Mouse (Mus musculus): ENCODE results near the gene Glis1. TPM values are rescaled to one million over a fixed set of nuclear protein-coding genes. Genes with fewer than 3 reads are reported as not detected.

Glis1 gene
- polyA plus RNA-seq, 1 experiment from 2014 or later, result 5.1 TPM

DNA sequence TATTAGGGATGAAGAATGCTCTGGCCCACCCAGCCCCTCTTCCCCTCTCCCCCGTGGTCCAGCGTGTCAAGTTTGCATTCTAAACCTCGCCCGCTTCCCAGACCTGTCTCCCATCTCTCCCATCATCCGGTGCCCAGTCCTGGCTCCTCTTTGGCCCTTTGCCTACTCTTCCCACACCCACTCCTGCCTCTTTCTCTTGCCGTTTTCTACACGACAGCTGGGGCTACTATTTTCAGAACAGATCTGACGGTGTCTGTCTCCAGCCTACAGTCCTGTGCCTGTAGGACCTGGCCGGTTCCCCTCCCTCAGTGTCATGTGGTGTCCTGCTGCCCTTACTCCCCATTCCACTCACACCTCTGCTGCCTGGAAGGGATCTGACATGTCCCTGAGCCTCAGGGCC is 7.8 kb upstream of the Glis1 start:
- H3K9me3 ChIP-seq (ENCODE audit: low read length), result no peaks in the 10 kb centered on the region
- no peaks in the 10 kb centered on the region for H3K4me1 ChIP-seq (ENCODE audit: insufficient read depth, low read length)
- H3K4me3 ChIP-seq (ENCODE audit: low read length), result no peak overlapping the region
- ATAC-seq (ENCODE audit: low FRiP score, low TSS enrichment), result no peak
- H3K36me3 ChIP-seq (ENCODE audit: insufficient read depth, low read length), result no peaks in the 10 kb centered on the region
- no peak overlapping the region for H3K4me2 ChIP-seq (replicated peaks; ENCODE audit: low read depth, low read length)
- 78% methylated on average over 9 of the region's 9 CpGs for WGBS
- H3K27ac ChIP-seq (ENCODE audit: low read length), result no peak overlapping the region
- H3K27me3 ChIP-seq (ENCODE audit: insufficient read depth, low read length), result no peaks in the 10 kb centered on the region
- no peak overlapping the region for H3K9ac ChIP-seq (replicated peaks; ENCODE audit: low read length)

DNA sequence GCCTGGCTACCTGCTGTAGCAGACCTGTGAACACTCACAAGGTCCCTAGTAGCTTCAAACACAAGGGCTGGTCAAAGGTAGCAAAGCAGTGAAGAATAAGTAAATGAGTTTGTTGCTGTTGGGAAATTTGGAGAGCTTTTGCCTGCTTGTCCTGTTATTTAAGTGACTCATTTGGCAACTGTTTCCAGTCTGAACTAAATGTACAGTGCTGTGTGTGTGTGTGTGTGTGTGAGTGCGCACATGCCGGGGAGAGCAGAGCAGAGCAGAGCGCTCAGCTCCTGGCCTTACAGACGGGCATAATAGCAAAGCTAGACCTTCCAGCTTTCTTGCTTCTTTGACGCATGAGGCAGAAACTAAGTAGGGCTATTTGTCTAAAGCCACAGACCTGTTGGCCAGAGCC is 1.7 kb upstream of the Glis1 start:
- H3K9me3 ChIP-seq (ENCODE audit: low read length), result no peaks in the 10 kb centered on the region
- H3K4me2 ChIP-seq (replicated peaks; ENCODE audit: low read depth, low read length), result no peak overlapping the region
- ATAC-seq (ENCODE audit: low FRiP score, low TSS enrichment), result no peak
- peaks cover 47% of the 10 kb centered on the region for H3K27me3 ChIP-seq (ENCODE audit: insufficient read depth, low read length)
- 86% methylated on average over 5 of the region's 5 CpGs for WGBS
- H3K4me1 ChIP-seq (ENCODE audit: insufficient read depth, low read length), result peaks cover 16% of the 10 kb centered on the region
- no peak overlapping the region for H3K9ac ChIP-seq (replicated peaks; ENCODE audit: low read length)
- H3K27ac ChIP-seq (ENCODE audit: low read length), result no peak overlapping the region
- no peaks in the 10 kb centered on the region for H3K36me3 ChIP-seq (ENCODE audit: insufficient read depth, low read length)
- no peak overlapping the region for H3K4me3 ChIP-seq (ENCODE audit: low read length)

- Histone ChIP-seq H3K27ac (ENCODE audit: low read length) (no peak overlapping the region), H3K36me3 (ENCODE audit: insufficient read depth, low read length) (no peaks in the 10 kb centered on the region), H3K27me3 (ENCODE audit: insufficient read depth, low read length) (peaks cover 59% of the 10 kb centered on the region), H3K9me3 (ENCODE audit: low read length) (no peaks in the 10 kb centered on the region), H3K4me3 (ENCODE audit: low read length) (peak overlapping the region; percentile 65), H3K9ac (replicated peaks; ENCODE audit: low read length) (peak overlapping the region; percentile 60), H3K4me1 (ENCODE audit: insufficient read depth, low read length) (peaks cover 21% of the 10 kb centered on the region), H3K4me2 (replicated peaks; ENCODE audit: low read depth, low read length) (peak overlapping the region; percentile 96)
- ATAC-seq (ENCODE audit: low FRiP score, low TSS enrichment), result no peak
- WGBS, result 6% methylated on average over 15 of the region's 15 CpGs
These were observed 414 bp upstream of the Glis1 start for GRCm38 (mm10) chr4:107433998-107434355.

- H3K9me3 ChIP-seq (ENCODE audit: low read length), result no peaks in the 10 kb centered on the region
- H3K27me3 ChIP-seq (ENCODE audit: insufficient read depth, low read length), result peaks cover 66% of the 10 kb centered on the region
- H3K4me1 ChIP-seq (ENCODE audit: insufficient read depth, low read length), result peaks cover 26% of the 10 kb centered on the region
- H3K4me3 ChIP-seq (ENCODE audit: low read length), result peak overlapping the region; percentile 65
- ATAC-seq (ENCODE audit: low FRiP score, low TSS enrichment), result no peak; the same call in 1 of the 2 replicates
- 2% methylated on average over 47 of the region's 47 CpGs for WGBS
- H3K9ac ChIP-seq (replicated peaks; ENCODE audit: low read length), result peak overlapping the region; percentile 60
- no peak overlapping the region for H3K27ac ChIP-seq (ENCODE audit: low read length)
- peak overlapping the region; percentile 96 for H3K4me2 ChIP-seq (replicated peaks; ENCODE audit: low read depth, low read length)
- H3K36me3 ChIP-seq (ENCODE audit: insufficient read depth, low read length), result no peaks in the 10 kb centered on the region
These were observed 1.0 kb downstream of the Glis1 start for GRCm38 (mm10) chr4:107435238-107435946.

- H3K4me1 ChIP-seq (ENCODE audit: insufficient read depth, low read length), result peaks cover 35% of the 10 kb centered on the region
- H3K4me3 ChIP-seq (ENCODE audit: low read length), result no peak overlapping the region
- peaks cover 76% of the 10 kb centered on the region for H3K27me3 ChIP-seq (ENCODE audit: insufficient read depth, low read length)
- no peaks in the 10 kb centered on the region for H3K9me3 ChIP-seq (ENCODE audit: low read length)
- no peak overlapping the region for H3K4me2 ChIP-seq (replicated peaks; ENCODE audit: low read depth, low read length)
- no peak overlapping the region for H3K9ac ChIP-seq (replicated peaks; ENCODE audit: low read length)
- ATAC-seq (ENCODE audit: low FRiP score, low TSS enrichment), result no peak
- no peak overlapping the region for H3K27ac ChIP-seq (ENCODE audit: low read length)
- no peaks in the 10 kb centered on the region for H3K36me3 ChIP-seq (ENCODE audit: insufficient read depth, low read length)
- 73% methylated on average over 7 of the region's 7 CpGs for WGBS
These were observed 2.1 kb downstream of the Glis1 start for GRCm38 (mm10) chr4:107436476-107436875.

DNA sequence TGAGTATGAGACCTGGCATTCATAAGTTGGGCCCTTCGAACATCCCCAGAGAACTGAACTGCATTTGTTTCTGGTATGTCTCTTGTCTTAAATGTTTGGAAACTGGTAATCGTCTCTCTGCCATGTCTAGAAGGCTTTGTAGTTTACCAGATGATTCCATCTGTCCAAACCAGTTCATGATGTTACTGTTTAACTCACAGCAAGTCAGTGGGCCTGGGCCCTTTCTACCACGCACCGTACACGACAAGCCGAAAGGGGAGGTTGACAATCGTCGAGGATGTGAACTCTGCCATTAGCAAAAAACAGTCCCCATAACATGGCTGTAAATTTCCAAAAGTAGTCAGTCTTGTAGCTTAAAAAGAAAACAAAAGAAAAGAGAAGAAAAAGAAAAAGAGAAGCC is 4.3 kb downstream of the Glis1 start:
- H3K4me3 ChIP-seq (ENCODE audit: low read length), result no peak overlapping the region
- no peak overlapping the region for H3K9ac ChIP-seq (replicated peaks; ENCODE audit: low read length)
- H3K27me3 ChIP-seq (ENCODE audit: insufficient read depth, low read length), result peaks cover 68% of the 10 kb centered on the region
- no peak overlapping the region for H3K4me2 ChIP-seq (replicated peaks; ENCODE audit: low read depth, low read length)
- H3K9me3 ChIP-seq (ENCODE audit: low read length), result no peaks in the 10 kb centered on the region
- no peak overlapping the region for H3K27ac ChIP-seq (ENCODE audit: low read length)
- H3K4me1 ChIP-seq (ENCODE audit: insufficient read depth, low read length), result peaks cover 53% of the 10 kb centered on the region
- ATAC-seq (ENCODE audit: low FRiP score, low TSS enrichment), result no peak
- WGBS, result 67% methylated on average over 8 of the region's 8 CpGs
- H3K36me3 ChIP-seq (ENCODE audit: insufficient read depth, low read length), result no peaks in the 10 kb centered on the region

DNA sequence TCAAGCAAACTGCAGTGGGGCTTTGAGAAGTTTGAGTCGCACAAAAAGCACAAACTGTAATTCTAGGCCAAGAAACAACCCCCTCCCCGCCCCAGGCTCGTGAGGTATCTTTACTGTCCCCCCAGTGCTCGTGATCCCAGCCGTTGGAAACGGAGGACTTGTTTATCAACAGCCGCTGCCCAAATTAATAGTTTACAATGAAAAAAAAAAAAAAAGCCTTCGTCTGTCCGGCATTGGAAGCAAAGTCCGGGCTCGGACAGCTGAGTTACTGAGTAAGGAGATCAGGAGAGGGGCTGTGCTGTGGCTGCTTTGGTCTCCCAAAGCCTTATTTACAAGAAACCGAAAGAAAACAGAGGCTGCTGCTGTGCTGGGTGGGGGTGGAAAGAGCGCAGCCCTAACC is 5.9 kb downstream of the Glis1 start:
- H3K9ac ChIP-seq (replicated peaks; ENCODE audit: low read length), result peak overlapping the region; percentile 44
- no peak for ATAC-seq (ENCODE audit: low FRiP score, low TSS enrichment)
- 18% methylated on average over 13 of the region's 13 CpGs for WGBS
- H3K9me3 ChIP-seq (ENCODE audit: low read length), result 0 out of 2 replicates have a peak, but pooled peaks cover 3% of the 10 kb centered on the region
- H3K27ac ChIP-seq (ENCODE audit: low read length), result 0 out of 2 replicates have a peak overlapping the region, but pooled peaks have one; percentile 22
- H3K27me3 ChIP-seq (ENCODE audit: insufficient read depth, low read length), result peaks cover 55% of the 10 kb centered on the region
- peak overlapping the region; percentile 9; the same call in 1 of the 2 replicates for H3K4me3 ChIP-seq (ENCODE audit: low read length)
- peaks cover 42% of the 10 kb centered on the region for H3K4me1 ChIP-seq (ENCODE audit: insufficient read depth, low read length)
- H3K36me3 ChIP-seq (ENCODE audit: insufficient read depth, low read length), result no peaks in the 10 kb centered on the region
- peak overlapping the region; percentile 28 for H3K4me2 ChIP-seq (replicated peaks; ENCODE audit: low read depth, low read length)

DNA sequence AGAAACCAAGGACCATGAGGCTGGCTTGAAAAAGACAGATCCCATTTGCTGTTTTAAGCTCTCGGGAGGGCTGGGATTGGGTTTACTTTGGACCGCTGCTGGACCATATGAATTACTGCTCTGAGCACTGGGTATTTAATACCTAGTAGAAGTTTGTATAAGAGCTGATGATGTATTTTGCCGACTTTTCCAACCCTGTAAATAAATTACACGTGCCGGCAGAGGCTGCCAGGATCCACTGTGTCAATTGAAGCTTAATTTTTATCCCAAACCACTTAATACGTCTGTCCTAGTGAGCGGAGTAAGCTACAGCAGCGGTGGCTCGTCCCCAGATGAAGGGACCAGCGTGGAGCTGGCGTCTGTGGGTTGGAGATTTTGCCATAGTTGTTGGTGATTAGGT is 7.9 kb downstream of the Glis1 start:
- peaks cover 38% of the 10 kb centered on the region for H3K4me1 ChIP-seq (ENCODE audit: insufficient read depth, low read length)
- H3K27ac ChIP-seq (ENCODE audit: low read length), result peak overlapping the region; percentile 53
- H3K9me3 ChIP-seq (ENCODE audit: low read length), result 0 out of 2 replicates have a peak, but pooled peaks cover 3% of the 10 kb centered on the region
- 27% methylated on average over 11 of the region's 11 CpGs for WGBS
- H3K27me3 ChIP-seq (ENCODE audit: insufficient read depth, low read length), result peaks cover 37% of the 10 kb centered on the region
- H3K36me3 ChIP-seq (ENCODE audit: insufficient read depth, low read length), result no peaks in the 10 kb centered on the region
- peak; percentile 50; the same call in 1 of the 2 replicates for ATAC-seq (ENCODE audit: low FRiP score, low TSS enrichment)
- H3K9ac ChIP-seq (replicated peaks; ENCODE audit: low read length), result no peak overlapping the region
- peak overlapping the region; percentile 18 for H3K4me3 ChIP-seq (ENCODE audit: low read length)
- peak overlapping the region; percentile 43 for H3K4me2 ChIP-seq (replicated peaks; ENCODE audit: low read depth, low read length)

GRCm38 (mm10) chr4:107442891-107443483 is 8.6 kb downstream of the Glis1 start:
- peak overlapping the region; percentile 53 for H3K27ac ChIP-seq (ENCODE audit: low read length)
- H3K4me3 ChIP-seq (ENCODE audit: low read length), result peak overlapping the region; percentile 18; the same call in 1 of the 2 replicates
- 0 out of 2 replicates have a peak, but pooled peaks cover 3% of the 10 kb centered on the region for H3K9me3 ChIP-seq (ENCODE audit: low read length)
- peak overlapping the region; percentile 43 for H3K4me2 ChIP-seq (replicated peaks; ENCODE audit: low read depth, low read length)
- H3K27me3 ChIP-seq (ENCODE audit: insufficient read depth, low read length), result peaks cover 35% of the 10 kb centered on the region
- H3K4me1 ChIP-seq (ENCODE audit: insufficient read depth, low read length), result peaks cover 38% of the 10 kb centered on the region
- H3K9ac ChIP-seq (replicated peaks; ENCODE audit: low read length), result no peak overlapping the region
- H3K36me3 ChIP-seq (ENCODE audit: insufficient read depth, low read length), result no peaks in the 10 kb centered on the region
- no peak for ATAC-seq (ENCODE audit: low FRiP score, low TSS enrichment)
- 22% methylated on average over 16 of the region's 16 CpGs for WGBS

DNA sequence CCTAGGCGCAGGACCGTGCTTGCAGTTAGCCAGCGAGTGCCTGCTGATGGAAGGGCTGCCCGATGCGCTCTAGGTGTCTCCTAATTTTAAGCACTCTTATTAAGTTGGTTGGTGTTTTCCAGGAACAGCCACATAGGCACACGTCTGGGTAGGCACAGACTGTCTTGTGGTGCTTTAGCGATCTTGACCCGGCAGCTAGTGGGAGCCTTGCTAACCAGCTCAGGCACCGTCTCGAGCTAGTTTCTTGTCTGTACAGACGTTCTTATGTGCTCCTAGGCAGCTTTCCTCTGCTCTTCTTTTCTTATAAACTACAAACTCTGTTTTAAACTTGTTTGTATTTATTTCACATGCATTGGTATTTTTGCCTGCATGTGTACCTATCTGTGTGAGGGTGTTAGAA is 9.2 kb downstream of the Glis1 start:
- H3K27me3 ChIP-seq (ENCODE audit: insufficient read depth, low read length), result peaks cover 31% of the 10 kb centered on the region
- no peak overlapping the region for H3K27ac ChIP-seq (ENCODE audit: low read length)
- H3K4me1 ChIP-seq (ENCODE audit: insufficient read depth, low read length), result peaks cover 36% of the 10 kb centered on the region
- no peaks in the 10 kb centered on the region for H3K36me3 ChIP-seq (ENCODE audit: insufficient read depth, low read length)
- no peak for ATAC-seq (ENCODE audit: low FRiP score, low TSS enrichment)
- no peak overlapping the region; the same call in 1 of the 2 replicates for H3K4me2 ChIP-seq (replicated peaks; ENCODE audit: low read depth, low read length)
- H3K9ac ChIP-seq (replicated peaks; ENCODE audit: low read length), result no peak overlapping the region
- 0 out of 2 replicates have a peak, but pooled peaks cover 3% of the 10 kb centered on the region for H3K9me3 ChIP-seq (ENCODE audit: low read length)
- no peak overlapping the region for H3K4me3 ChIP-seq (ENCODE audit: low read length)
- WGBS, result 51% methylated on average over 11 of the region's 11 CpGs
